Mouse (Mus musculus): ENCODE measurements around the gene Fdxr.

Gene Fdxr

DNA sequence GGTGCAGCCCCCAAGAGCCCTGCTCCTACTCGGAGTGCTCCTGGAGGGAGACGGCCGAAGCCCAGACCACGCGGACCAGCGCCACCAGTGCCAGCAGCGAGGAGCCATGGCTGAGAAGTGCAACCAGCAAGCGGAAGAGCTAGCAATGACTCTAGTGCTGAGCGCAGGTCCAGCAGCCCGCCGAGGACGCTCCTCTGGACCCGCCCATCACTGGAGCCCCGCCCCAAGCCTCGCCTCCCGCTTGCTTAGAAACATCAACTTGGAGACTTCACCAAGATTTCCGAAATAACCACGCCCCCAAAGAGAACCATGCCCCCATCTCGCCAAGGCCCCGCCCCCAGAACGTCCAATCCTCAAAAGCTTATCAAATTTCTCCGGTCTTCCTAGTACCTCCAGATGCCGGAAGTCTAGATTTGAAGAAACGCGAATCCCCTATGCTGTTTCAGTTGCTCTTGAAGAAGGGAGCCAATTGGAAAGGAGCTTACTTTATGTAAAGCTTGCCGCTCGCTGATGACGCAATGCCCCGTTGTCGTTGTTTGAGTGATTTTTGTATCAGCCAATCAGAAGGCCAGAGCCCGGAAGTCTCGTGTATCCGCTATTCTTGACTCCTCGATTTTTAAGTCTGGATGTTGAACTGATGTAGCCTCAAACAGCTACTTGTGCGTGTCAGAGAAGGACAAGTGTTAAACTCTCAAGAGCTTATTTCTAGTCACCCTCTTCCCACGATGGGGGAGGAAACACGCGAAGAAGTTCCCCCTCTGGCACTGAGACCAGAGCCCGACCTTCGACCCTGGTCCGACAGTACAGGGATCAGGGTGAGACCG, at the start of gene Fdxr:
Gene Fdxr (minus strand): TSS at position 271 of the 824 bp plus-strand sequence.
- peak; percentile 99 for DNase-seq

DNA sequence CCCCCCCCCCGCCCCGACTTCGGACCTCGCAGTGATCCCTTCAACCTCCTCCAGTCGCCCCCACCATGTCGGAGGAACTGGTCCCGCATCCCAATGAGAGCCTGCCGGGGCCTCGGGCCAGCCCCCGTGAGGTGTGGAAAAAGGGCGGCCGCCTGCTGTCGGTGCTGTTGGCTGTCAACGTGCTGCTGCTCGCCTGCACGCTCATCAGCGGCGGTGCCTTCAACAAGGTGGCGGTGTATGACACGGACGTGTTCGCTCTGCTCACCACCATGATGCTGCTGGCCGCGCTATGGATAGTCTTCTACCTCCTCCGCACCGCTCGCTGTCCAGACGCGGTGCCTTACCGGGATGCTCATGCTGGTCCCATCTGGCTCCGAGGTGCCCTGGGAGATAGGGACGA, 46.5 kb upstream of the Fdxr start:
- no peak for DNase-seq

DNA sequence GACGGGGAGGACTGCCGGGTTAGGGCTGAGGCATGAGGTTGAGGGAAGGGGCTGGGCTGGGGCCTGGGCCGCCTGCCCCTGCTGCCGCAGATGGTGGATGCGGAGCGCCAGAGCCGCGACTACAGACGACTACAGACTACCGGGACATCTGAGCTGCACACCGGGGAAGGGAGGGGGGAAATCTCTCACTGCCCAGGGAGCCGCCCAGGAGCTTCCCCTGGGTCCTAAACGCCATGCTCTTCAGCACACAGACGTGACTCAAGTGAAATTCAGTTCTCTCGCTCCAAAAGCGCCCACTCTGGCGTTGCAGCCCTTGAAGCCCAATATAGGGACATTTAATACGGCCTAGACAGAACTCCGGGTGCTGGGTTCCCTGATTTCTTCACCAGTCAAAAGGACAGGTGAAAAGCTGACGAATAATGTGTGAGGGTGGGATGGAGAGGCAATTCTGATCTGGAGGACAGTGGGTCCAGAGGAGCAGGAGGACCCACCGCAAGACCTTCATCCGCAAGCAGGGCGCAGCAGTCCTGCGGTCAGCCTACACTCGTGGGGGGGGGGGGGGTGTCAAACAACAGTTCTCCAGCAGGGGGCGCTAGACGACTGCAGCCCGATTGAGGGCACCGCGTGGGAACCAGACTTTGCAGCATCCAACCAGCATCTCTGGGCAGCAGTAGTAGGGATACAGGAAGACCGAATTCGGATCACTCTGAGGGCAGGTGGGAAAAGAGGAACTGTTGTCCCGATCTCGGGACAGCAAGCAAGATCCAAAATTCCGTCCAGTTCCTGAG, 45.2 kb upstream of the Fdxr start, which contains the start of gene Ush1g:
Gene Ush1g (minus strand): TSS at position 136 of the 788 bp plus-strand sequence.
- DNase-seq = peak; percentile 65

DNA sequence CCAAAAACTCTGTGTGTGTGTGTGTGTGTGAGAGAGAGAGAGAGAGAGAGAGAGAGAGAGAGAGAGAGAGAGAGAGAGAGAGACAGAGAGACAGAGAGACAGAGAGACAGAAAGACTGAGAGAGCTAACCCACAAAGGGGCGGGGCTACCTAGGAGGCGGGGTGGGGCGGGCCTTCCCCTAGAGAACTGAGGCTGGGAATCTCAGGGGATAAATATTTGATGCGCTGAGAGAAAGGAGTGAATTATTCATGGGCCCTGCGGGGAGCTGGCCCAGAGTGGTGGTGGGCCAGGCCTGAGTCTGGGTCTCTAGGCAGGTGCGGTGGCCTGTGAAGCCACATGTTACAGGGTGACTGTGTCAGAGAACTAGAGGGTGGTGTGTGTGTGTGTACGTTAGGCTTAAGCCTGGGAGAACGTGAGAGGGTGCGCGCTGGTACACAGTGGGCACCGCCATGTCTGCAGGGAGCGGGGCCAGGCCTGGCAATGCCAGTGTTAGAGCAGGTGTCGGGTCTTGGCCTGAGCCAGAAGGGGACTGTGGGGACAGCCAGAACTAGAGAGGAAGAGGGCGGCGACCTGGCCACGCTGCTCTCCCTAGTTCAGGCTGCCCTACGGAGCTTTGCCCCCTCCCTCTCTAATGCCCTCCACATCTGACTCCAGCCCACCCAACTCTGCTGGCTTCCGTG, 43.0 kb upstream of the Fdxr start:
- DNase-seq = no peak

DNA sequence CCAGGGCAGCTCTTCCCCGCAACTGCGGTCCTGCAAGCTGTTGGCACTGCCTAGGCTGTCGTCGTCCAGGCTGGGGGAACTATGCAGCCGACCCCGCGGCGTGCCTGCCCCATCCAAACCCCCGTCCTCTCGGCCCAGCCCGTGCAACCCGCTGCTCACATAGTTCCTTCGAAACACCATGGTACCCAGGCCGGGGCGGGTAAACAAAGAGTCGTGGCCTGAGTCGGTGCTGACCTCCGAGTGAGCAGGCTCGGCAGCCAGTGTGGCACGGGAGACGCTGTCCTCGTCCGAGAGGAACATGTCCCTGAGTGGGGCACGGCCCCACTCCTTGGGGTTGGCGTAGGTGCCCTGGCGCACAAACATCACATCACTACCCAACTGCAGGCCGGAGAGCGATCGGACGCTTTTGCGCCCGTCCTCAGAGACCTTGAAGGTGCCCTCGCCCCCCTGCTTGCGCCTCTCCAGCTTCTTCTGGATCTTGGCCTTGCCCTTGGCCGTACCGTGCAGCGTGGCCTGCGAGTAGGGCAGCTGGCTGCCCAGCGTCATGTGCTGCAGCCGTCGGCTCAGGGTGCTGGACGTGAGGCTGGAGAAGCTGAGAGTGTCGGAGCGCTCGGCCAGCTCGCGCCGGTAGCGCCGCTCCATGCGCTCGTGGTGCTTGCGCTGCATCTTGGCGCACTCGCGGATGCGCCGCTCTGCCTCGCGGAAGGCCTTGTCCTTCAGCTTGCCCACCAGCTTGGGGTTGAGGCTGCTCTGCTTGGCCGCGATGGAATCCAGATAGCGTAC, 41.6 kb upstream of the Fdxr start:
- no peak for DNase-seq

DNA sequence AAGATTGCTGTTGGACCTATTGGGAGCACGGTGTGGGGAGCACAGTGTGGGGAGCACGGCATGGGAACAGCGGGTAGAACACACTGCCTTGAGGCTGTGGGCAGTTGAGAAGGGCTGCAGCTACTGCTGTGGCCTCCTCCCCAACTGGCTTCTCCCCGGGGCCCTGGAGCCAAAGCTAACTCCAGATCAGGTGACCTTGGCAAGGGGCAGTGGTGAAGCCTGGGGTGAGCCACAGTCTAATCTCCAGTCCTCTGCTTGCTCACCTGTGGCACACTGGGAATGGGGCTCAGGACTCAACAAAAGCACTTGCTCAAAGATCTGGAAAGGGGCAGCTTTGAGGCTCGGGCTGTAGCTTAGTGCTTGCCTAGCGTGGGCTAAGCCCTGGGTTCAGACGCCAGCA, 40.4 kb upstream of the Fdxr start:
- DNase-seq = no peak

DNA sequence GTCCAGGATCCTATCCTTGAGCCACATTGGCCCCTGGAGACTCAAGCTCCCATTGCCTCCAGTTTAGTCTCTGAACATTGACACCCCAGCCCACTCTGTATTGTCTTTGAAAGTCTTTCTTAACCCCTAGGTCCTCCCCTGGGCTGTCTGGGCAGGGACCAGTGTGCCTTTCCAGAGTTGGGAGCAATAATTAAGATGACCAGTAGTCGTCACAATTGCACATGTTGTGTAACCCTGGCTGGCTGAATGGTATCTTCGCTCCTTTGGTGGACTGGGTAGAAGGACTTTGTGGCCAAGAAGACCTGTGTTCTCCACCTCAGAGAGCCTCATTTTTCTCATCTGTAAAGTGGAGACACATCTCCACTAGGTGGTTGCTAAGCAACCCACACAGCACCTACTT, 37.4 kb upstream of the Fdxr start:
- DNase-seq = no peak

DNA sequence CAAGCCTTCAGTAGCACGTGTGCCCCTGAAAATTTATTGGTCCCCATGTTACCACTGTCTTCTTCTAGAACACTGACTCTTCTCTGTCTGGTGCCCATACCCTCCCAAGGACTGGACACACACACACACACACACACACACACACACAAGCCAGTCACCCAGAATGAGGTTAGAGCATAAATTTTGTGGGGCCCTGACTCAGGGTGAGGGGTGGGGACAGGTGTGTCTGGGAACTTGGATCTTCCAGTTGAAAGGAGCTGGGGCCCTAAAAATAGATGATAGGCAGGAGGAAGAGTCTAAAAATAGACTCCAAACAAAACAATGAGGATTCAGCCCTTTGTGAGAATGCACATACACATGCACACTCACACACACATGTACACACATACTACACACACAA, 31.9 kb upstream of the Fdxr start:
- DNase-seq = no peak

DNA sequence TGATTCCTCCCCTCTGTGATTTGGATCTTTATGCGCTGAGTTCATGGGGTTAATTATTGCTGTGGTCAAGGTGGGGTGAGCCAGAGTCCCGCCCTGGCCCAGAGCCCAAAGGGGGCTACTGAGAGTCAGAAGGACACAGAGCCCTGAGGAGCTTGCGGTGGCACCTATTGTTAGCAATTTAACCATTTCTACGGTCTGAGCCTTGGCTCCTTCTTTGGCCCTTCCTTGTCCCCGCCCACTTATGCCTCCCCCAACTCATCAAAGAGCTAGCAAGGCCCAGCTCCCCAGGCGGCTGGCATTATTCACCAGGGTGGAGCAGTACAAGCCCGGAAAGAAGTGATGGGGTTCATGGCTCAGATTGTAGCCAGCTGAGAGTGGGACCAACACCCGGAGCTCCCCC, 30.0 kb upstream of the Fdxr start, which contains the start of gene Otop2:
Gene Otop2 (plus strand): TSS at position 301 of the 400 bp plus-strand sequence.
- DNase-seq = no peak

DNA sequence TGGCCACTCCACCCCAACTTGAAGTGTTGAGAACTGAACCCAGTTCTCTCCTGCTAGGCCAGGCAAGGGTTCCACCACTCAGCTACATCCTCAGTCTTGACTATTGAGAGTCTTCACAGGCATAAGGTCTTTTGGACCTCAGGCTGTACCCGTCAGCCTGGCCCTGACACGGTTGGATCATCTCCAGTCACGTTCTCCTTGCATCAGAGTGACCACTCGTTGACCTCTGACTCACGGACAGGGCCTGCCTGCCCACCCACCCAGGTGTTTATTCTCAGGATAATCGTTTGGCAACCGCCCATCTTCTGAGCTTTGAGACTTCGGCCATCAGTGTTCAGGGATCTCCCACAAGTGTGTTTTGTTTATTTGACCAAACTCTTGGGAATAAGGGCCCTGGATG, 26.3 kb upstream of the Fdxr start:
- no peak for DNase-seq

DNA sequence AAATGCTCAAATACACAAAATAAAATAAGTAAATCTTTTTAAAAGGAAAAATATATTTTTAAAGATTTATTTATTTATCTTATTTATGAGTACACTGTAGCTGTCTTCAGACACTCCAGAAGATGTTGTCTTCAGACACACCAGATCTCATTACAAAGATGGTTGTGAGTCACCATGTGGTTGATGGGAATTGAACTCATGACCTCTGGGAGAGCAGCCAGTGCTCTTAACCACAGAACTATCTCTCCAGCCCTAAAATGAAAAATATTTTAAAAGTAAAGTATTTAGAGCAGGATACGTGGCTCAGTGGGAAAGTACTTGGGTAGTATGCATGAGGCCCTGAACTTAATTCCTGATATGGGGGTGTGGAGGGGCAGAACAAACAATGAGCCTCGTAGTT, 24.5 kb upstream of the Fdxr start:
- DNase-seq = no peak

DNA sequence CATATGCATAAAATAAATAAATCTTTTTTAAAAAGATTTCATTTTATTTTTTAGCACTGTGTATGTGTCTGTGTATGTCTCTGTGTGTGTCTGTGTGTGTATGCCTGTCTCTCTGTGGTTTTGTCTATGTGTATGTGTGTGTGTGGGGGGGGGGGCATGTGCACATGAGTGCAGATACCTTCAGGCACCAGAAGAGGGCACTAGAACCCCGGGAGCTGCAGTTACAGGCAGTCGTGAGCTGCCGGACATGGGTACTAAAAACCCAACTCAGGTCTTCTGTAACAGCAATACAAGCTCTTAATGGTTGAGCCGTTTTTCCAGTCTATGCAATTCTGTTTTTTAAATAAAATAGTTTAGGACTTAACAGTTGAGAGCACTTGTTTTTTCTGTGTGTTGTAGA, 23.9 kb upstream of the Fdxr start:
- DNase-seq = no peak

DNA sequence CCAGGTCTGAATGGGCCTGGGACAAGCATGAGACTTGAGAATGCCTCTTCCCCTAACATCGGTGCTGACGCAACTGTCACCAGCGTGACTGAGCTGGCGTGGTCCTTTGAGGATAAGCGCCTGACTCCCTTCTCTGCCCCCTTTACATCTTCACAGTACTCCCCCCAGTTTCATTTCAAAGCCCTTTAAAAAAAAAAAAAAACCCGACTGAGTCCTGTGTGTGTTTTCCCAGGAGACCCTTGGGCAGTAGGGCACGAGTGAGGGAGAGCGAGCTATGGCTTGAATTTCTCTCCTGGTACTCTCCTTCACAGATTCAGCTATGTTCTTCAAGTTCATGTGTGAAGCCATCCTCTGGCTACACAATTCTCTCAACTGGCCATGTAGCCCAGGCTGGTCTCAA, 21.3 kb upstream of the Fdxr start:
- no peak for DNase-seq

DNA sequence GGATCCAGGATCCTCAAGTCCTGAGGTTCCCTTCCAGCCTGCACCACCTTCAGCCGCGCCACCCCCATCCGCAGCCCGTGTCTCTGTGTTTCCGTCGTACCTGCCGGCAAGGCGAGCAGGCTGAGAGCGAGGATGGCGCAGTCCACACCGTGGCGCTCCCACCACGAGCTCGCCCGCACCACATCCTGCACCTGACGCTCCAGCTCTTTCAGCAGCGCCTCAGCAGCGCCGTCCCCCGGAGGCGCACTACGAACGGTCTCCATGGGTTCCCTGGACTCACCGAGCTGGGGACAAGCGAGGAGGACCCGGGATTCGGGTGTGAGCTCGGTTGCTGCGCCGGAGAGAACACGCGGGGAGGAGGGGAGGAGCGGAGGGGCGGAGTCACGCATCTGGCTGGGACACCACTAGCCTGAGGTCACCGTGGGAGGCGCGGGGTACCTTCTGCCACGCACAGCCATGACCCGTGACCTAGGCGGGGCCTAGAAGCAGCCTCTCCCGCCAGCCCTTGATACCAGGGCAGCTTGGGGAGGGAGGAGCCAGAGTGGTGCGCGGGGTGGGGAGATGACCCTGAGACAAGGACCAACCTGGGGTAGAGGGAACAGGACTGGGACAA, 20.5 kb upstream of the Fdxr start, which contains the start of gene Fads6:
Gene Fads6 (minus strand): TSS at position 450 of the 613 bp plus-strand sequence.
- DNase-seq = peak; percentile 37

DNA sequence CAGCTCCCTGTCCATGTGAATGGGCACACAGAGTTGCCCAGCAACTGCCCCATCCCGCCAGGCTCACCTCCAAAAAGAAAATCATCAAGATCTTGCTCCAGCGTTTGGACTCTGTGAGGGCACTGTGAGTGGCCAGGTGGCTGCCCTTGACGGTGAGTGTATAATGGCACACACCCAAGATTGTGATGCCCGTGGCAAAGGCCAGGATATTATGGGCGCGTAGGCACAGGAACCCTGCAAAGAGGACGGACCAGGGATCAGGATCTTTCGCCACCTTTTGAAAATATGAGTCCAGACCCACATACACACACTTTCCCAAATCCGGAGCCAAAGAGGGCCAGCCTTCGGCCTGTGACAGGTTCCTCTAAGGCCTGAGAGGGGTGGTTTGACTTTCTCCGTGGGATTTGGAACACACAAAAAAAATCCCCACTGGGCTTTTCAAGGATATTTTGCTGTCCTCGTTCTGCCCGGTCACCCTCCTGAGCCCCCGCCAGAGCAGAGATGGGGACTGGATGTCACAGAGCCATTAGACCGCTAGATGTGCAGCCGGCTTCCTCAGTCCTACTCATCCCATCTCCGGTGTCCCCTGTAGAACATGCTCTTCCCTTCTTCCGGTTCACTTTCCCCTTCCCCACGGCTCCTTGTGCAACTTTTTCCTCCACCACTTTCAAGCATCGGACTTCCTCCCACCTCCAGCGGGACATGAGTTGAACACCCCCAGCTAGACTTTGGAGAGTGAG, 19.8 kb upstream of the Fdxr start:
- no peak for DNase-seq

DNA sequence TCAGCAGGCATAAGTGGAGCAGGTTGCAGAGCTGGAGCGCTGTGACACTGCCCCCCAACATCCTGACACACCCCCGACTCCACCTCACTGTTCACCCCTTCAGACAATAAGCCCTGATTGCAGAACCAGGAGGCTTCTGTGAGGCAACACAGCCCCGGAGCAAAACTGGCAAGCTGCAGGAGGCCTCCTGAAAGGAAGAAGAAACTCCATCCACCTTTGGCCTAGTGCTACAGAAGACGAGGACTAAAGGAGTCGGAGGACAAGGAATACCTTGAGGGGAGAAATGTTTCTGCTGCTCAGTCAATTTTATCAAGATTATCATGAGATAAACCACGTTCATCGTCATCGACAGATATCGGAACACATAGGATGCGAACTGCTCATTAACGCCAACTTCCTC, 19.1 kb upstream of the Fdxr start:
- no peak for DNase-seq

DNA sequence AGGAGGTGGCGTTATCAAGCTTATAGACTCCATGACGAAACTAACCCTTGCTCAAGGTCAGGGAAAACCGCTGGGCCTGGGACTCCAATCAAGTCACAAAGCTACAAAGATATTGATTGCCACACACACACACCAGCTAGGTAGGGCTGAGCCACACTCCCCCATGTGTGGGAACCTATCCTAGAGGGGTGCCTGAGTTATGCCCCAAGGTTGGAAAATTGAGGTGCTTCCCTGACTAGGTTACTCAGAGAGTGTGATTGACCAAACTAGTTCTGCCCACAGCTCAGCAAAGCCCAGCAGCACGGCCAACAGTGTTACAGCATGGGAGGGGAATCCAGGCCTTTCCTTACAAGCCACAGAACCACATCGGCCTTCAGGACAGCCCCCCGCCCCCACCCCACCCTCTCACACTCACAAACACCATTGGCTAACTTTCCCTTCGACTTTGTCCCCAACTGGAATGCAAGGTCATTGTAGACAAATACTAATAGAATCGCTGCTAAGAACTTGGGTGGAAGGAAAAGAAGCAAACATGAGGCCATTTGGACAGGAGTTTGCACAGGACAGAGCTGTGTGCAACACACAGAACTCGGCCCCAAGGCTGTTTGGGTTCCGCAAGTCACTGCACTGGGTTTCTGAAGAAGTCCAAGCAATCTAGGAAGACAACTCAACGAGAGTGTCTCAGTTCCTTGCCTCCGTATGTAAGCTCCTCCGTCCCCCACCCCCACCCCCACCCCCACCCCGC, 16.0 kb upstream of the Fdxr start:
- DNase-seq = no peak

DNA sequence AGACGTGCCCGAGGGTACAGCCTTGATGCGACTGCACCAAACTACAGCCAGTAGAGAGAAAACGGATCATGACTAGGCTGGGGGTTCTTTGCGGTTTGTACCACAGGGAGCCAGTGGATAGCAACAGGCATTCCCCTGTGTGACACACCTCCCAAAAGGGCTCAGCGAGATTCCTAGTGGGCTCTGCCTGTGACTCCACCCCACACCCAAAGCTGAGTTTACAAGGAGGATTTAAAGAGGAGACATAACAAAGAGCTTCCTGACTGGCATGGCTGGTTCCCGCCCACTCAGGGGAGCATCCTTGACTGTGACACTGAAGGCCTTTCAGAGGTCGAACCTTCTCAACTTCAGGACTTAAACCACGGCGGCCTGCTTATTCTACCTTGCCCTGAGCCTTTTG, 14.7 kb upstream of the Fdxr start:
- no peak for DNase-seq

DNA sequence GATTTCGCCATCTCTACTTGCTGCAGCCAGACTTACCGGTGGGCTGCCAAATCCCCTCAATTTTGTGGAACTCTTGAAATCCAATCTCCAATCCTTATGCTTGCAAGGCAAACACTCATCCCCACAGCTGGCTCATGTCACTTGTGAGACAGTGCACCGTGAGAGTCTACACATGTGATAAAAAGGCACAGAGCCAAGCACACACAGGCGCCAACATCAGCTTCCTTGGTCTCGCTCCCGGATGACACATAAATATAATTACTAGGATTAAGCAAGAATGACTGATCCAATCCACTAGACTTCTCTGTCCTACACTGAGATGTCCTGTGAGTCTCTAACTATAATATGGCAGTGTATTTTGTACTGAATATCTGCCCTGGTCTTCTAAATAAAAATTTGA, 14.1 kb upstream of the Fdxr start:
- peak; percentile 80 for DNase-seq

DNA sequence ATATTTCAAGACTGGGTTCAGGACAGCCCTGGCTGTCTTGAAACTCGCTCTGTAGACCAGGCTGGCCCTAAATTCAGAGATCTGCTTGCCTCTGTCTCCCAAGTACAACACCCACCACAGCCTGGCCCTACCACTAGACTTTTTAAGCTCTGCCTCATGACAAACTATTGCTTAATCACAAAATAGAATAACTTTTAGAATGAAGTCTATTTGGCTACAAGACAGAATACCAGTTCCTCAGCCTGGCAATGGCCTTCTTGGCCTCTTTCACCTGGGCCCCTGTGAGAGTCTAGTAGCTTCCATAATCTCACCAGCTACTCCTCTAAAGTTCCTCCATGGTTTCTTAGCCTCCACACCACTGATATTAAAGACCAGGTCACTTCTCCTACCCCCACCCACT, 13.5 kb upstream of the Fdxr start:
- DNase-seq = no peak

DNA sequence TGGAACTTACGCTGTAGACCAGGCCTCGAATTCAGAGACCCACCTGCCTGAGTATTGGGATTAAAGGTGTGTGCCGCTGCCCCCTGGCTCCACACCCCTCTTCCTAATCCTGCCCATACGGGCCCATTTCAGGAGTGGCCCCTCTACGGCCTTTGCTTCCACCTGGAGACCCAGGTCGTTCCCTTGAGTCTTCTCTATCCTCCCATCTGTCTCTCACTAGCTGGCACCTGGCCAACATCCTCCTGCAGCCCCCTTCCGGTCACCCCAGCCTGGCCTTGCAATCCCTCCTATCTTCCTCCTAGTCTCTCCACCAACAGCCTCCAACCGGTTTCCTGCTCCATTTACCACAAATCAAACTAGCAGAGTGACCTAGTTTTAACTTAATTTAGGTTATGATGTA, 13.0 kb upstream of the Fdxr start:
- no peak for DNase-seq
